Mouse (Mus musculus): ENCODE data around the gene Dhx37. TPM values are rescaled to one million over a fixed set of nuclear protein-coding genes. Genes with fewer than 3 reads are reported as not detected.
"Not testable (repeated sequence)": the region's sequence is repeated elsewhere in the genome, so short reads cannot be mapped to it uniquely, and the experiment has no call there.

Gene Dhx37
- total RNA-seq, 2 experiments from 2014 or later: 10.8 to 11.5 TPM

GRCm38 (mm10) chr5:125392618-125392976 is 41.3 kb downstream of the Dhx37 start:
- intact Hi-C loops (cut with DNase I): no loop called here
- no peak for DNase-seq

- intact Hi-C loops (cut with DNase I); DNase-seq: not testable (repeated sequence)
These were observed 41.7 kb downstream of the Dhx37 start for GRCm38 (mm10) chr5:125392176-125392575.

GRCm38 (mm10) chr5:125391609-125392008 is 42.3 kb downstream of the Dhx37 start:
- intact Hi-C loops (cut with DNase I): no loop called here
- peak; percentile 68 to 78 for DNase-seq

- no peak for DNase-seq
- intact Hi-C loops (cut with DNase I): no loop called here
These were observed 42.9 kb downstream of the Dhx37 start for GRCm38 (mm10) chr5:125390906-125391477.

GRCm38 (mm10) chr5:125389579-125390441 is 44.1 kb downstream of the Dhx37 start, which contains the start of gene Ubc:
Ubc (minus strand) TSS chr5:125390202.
- intact Hi-C loops (cut with DNase I): loop anchor here (2.0 kb wide), 1 partner anchor 15 kb away; no protein-coding TSS in a partner anchor

GRCm38 (mm10) chr5:125389131-125389578 is 44.8 kb downstream of the Dhx37 start, which contains the start of gene Gm10382:
Gm10382 (plus strand) TSS chr5:125389322.
- peak; percentile 89 to 93 for DNase-seq
- intact Hi-C loops (cut with DNase I): loop anchor here (2.0 kb wide), 1 partner anchor 16 kb away; no protein-coding TSS in a partner anchor

More at GRCm38 (mm10) chr5:125389579-125390441, 44.1 kb downstream of the Dhx37 start, which contains the start of gene Ubc:
- DNase-seq: peak; percentile 89 to 92

GRCm38 (mm10) chr5:125388358-125389092 is 45.4 kb downstream of the Dhx37 start:
- intact Hi-C loops (cut with DNase I): loop anchor here (2.0 kb wide), 1 partner anchor 16 kb away; no protein-coding TSS in a partner anchor
- no peak for DNase-seq

GRCm38 (mm10) chr5:125387295-125387694 is 46.6 kb downstream of the Dhx37 start:
- DNase-seq; intact Hi-C loops (cut with DNase I): not testable (repeated sequence)

GRCm38 (mm10) chr5:125385215-125385940 is 48.5 kb downstream of the Dhx37 start:
- intact Hi-C loops (cut with DNase I): loop anchor here (2.0 kb wide), 1 partner anchor 77 kb away; no protein-coding TSS in a partner anchor
- DNase-seq: no peak

- intact Hi-C loops (cut with DNase I): loop anchor here (2.0 kb wide), 1 partner anchor 78 kb away; no protein-coding TSS in a partner anchor
- DNase-seq: no peak
These were observed 49.3 kb downstream of the Dhx37 start for GRCm38 (mm10) chr5:125384512-125385214.

- DNase-seq: no peak
- intact Hi-C loops (cut with DNase I): loop anchor here (2.0 kb wide), 1 partner anchor 79 kb away; no protein-coding TSS in a partner anchor
These were observed 50.1 kb downstream of the Dhx37 start for GRCm38 (mm10) chr5:125383637-125384420.

GRCm38 (mm10) chr5:125382673-125383558 is 51.0 kb downstream of the Dhx37 start:
- peak; percentile 59 to 77 for DNase-seq
- intact Hi-C loops (cut with DNase I): no loop called here

- intact Hi-C loops (cut with DNase I): no loop called here
- DNase-seq: no peak
These were observed 51.8 kb downstream of the Dhx37 start for GRCm38 (mm10) chr5:125381954-125382672.

GRCm38 (mm10) chr5:125378919-125379318 is 55.0 kb downstream of the Dhx37 start:
- no peak for DNase-seq
- intact Hi-C loops (cut with DNase I): no loop called here

- intact Hi-C loops (cut with DNase I): no loop called here
- no peak for DNase-seq
These were observed 56.7 kb downstream of the Dhx37 start for GRCm38 (mm10) chr5:125377214-125377613.

GRCm38 (mm10) chr5:125375871-125376270 is 58.0 kb downstream of the Dhx37 start:
- intact Hi-C loops (cut with DNase I): no loop called here
- DNase-seq: no peak

GRCm38 (mm10) chr5:125372027-125372426 is 61.9 kb downstream of the Dhx37 start:
- intact Hi-C loops (cut with DNase I): no loop called here
- no peak for DNase-seq

All from heart, postnatal 14 days (tissue).